Mouse (Mus musculus): ENCODE measurements at regions not wholly inside any gene's neighbourhood (a gene's known extent, or its start where the extent isn't known, plus 50 kb on each side); places are given as distances from the start of the nearest gene placed in this dataset.

DNA sequence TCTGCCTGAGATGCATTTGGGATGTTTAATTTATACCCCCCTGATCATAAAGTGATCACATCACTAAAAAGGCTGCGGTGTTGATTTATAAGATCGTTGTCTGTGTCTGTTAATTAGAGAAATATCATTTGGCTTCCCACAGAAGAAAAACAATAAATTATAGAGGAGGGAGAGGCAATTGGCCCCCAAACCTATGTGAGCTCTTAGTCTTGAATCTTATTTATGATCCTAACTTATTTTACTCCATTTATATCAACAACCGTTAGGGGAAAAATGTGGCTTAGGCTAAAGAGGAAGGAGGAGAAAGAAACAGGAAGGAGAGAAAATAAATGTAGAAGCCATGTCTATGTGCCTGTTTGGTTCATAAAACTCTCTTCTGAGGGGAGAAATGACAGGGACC is 609.5 kb downstream of the Tox3 start:
- TF ChIP-seq POLR2A (IDR thresholded peaks at IDR 0.05; ENCODE audit: borderline replicate concordance, low read depth, low read length) (no peak), CTCF (IDR thresholded peaks at IDR 0.05; ENCODE audit: low read depth, low read length) (no peak)
- Histone ChIP-seq H3K27ac (ENCODE audit: insufficient read depth, low read depth, low read length) (no peak overlapping the region), H3K4me3 (ENCODE audit: insufficient read depth, low read length) (no peak overlapping the region), H3K4me1 (ENCODE audit: control insufficient read depth, insufficient read depth, low read length) (no peaks in the 10 kb centered on the region)

DNA sequence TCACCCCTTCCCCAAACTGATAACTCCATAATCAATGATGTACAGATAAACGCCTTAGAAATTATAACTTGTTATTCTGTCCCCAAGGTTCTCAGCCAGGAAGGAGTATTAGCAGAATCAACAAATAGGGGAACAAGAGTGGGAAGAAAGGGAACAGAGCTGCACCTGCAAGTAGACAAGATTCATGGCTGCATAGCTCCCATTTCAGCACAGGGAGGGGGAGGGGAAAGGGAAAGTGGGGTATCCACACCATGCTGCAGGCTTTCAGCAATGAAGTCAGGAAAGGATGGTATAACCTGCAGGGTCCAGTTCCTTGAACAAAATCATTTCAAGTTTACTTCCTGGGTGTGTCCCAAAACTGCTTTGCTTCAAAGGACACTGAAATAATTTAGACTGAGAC is 610.5 kb downstream of the Tox3 start:
- Histone ChIP-seq H3K4me3 (ENCODE audit: insufficient read depth, low read length) (no peak overlapping the region), H3K4me1 (ENCODE audit: control insufficient read depth, insufficient read depth, low read length) (no peaks in the 10 kb centered on the region), H3K27ac (ENCODE audit: insufficient read depth, low read depth, low read length) (no peak overlapping the region)
- TF ChIP-seq CTCF (IDR thresholded peaks at IDR 0.05; ENCODE audit: low read depth, low read length) (no peak), POLR2A (IDR thresholded peaks at IDR 0.05; ENCODE audit: borderline replicate concordance, low read depth, low read length) (no peak)

DNA sequence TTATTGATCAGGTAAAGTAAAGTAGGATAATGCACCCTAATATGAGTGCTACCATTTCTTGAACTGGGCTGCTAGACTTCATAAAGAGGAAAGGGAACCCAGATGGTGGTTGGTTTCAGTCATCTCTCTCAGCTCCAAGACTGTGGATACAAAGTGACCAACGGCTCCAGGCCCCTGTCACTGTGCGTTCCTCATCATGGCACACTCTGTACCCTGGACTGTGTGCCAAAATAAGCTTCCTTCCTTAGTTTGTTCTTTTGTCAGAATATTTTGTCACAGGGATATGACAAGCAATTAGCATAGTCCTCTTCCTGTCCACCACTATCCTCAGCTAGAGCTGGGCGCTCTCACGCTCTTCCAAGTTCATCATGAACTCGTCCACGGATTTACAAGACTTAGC is 620.9 kb downstream of the Tox3 start:
- TF ChIP-seq POLR2A (IDR thresholded peaks at IDR 0.05; ENCODE audit: borderline replicate concordance, low read depth, low read length) (no peak), CTCF (IDR thresholded peaks at IDR 0.05; ENCODE audit: low read depth, low read length) (no peak)
- H3K27ac ChIP-seq (ENCODE audit: insufficient read depth, low read depth, low read length) = no peak overlapping the region
- no peak overlapping the region for H3K4me3 ChIP-seq (ENCODE audit: insufficient read depth, low read length)
- no peaks in the 10 kb centered on the region for H3K4me1 ChIP-seq (ENCODE audit: control insufficient read depth, insufficient read depth, low read length)

DNA sequence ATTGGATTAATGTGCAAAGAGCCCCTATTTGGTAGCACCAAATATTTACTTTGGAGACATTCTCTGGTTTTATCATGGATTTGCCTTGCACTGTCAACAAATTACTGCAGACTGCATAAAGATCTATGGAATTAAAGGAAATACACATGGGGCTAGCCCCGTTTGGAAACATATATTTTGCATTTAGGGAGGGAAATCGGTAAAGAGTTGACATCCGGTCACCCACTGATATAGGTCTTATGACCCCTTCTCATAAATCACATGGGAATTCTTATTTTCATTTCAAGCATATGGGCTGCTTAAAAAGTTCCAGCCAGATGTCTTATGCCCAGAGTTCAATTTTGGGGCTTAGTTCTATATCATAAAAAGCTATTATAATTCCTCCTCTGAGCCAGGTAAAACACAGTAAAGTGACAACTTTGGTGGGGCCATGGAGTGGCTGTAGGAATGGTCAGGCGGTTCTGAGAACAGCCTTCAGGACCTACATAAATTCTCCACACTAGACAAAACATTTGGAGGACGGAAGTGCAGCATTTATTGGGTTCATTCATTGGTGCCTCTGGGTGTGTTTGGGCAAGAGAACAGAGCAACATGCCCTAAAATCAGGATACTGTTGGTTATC is 626.3 kb downstream of the Tox3 start:
- no peaks in the 10 kb centered on the region for H3K4me1 ChIP-seq (ENCODE audit: control insufficient read depth, insufficient read depth, low read length)
- H3K27ac ChIP-seq (ENCODE audit: insufficient read depth, low read depth, low read length) = no peak overlapping the region
- TF ChIP-seq POLR2A (IDR thresholded peaks at IDR 0.05; ENCODE audit: borderline replicate concordance, low read depth, low read length) (no peak), CTCF (IDR thresholded peaks at IDR 0.05; ENCODE audit: low read depth, low read length) (no peak)
- H3K4me3 ChIP-seq (ENCODE audit: insufficient read depth, low read length) = no peak overlapping the region

DNA sequence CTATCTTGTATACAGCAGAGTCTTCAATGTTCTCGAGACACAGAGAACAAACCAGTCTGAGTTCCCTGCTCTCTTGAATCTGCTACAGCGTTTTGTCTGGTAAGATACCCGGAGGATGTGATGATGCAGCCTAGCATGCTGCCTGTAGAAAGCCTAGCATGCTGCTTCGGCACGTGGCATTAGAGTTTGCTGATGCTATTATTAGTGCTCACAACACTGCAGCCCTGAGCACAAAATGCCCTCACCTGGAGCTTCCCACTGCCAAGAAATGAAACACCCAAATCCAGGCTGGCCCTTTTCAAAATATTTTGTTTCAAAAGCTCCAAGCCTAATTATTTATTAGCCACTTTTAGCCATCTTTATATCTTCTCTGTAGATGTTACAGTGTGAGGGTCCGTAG is 634.3 kb downstream of the Tox3 start:
- no peak overlapping the region for H3K27ac ChIP-seq (ENCODE audit: insufficient read depth, low read depth, low read length)
- no peak for TF ChIP-seq CTCF (IDR thresholded peaks at IDR 0.05; ENCODE audit: low read depth, low read length)
- TF ChIP-seq POLR2A (IDR thresholded peaks at IDR 0.05; ENCODE audit: borderline replicate concordance, low read depth, low read length) = no peak
- no peak overlapping the region for H3K4me3 ChIP-seq (ENCODE audit: insufficient read depth, low read length)
- no peaks in the 10 kb centered on the region for H3K4me1 ChIP-seq (ENCODE audit: control insufficient read depth, insufficient read depth, low read length)

DNA sequence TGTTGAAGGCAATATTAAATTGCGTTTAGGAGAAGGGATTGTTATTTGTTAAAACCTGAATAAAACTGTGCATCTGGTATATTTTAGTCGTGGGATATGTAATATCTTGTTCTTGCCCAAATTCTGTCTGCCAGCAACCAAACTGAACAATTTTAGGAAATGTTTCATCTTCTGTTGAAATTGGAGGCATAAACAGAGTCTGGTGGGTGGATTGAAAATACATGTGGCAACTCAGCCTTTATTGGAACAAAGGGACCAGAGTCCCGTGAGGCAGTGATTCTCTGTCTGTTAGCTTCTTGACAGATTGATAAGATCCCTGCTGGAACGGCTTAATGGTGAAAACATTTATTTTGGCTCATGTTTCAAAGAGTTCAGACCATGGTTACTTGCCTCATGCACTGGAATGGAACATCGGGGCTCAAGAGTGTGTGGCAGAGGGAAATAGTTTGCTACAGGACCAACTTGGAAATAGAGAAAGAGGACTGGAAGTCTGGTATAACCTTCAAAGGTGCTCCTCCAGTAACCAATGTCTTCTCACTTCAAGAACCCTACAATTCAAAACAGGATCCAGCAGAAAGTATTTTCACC is 640.7 kb downstream of the Tox3 start:
- TF ChIP-seq POLR2A (IDR thresholded peaks at IDR 0.05; ENCODE audit: borderline replicate concordance, low read depth, low read length) (no peak), CTCF (IDR thresholded peaks at IDR 0.05; ENCODE audit: low read depth, low read length) (no peak)
- Histone ChIP-seq H3K4me3 (ENCODE audit: insufficient read depth, low read length) (no peak overlapping the region), H3K27ac (ENCODE audit: insufficient read depth, low read depth, low read length) (no peak overlapping the region), H3K4me1 (ENCODE audit: control insufficient read depth, insufficient read depth, low read length) (no peaks in the 10 kb centered on the region)

DNA sequence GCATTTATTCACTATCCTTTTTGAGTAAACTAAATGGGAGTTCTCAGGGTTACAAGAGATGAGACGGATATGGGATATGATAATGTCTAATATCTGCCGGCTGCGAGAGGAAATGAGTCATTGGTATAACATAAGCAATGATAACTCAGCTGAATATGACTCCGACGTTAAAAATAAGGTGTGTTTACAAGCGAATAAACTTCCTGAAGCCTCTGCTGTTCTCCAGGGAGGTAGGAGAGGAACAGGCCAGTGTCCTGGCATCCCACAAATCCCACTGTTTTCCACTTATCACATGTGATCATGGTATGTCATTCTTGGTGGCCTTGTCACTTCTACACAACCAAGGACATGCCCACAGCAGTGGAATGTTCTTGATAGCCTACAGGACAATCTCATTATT is 641.7 kb upstream of the Sall1 start:
- TF ChIP-seq POLR2A (IDR thresholded peaks at IDR 0.05; ENCODE audit: borderline replicate concordance, low read depth, low read length) = no peak
- no peak for TF ChIP-seq CTCF (IDR thresholded peaks at IDR 0.05; ENCODE audit: low read depth, low read length)
- no peak overlapping the region for H3K4me3 ChIP-seq (ENCODE audit: insufficient read depth, low read length)
- H3K4me1 ChIP-seq (ENCODE audit: control insufficient read depth, insufficient read depth, low read length) = no peaks in the 10 kb centered on the region
- H3K27ac ChIP-seq (ENCODE audit: insufficient read depth, low read depth, low read length) = no peak overlapping the region

DNA sequence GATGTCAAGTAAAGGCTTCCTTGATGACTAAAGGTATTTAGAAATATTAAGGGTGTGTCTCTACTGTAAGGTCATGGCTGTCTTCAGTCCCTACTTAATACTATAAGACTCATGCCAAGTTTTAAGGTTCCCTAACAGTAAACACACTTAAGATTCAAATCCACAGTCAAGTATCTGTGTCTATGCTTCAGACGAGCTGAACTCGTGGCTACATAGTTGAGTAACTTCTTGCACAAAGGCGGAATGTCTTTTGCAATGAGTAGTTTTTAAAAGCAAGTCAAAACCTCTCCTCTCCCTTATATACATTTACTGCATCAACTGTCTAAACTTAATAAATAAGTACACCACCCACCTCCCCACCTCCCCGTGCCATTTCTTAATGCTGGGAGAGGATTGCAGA is 637.0 kb upstream of the Sall1 start:
- H3K4me1 ChIP-seq (ENCODE audit: control insufficient read depth, insufficient read depth, low read length) = no peaks in the 10 kb centered on the region
- no peak overlapping the region for H3K27ac ChIP-seq (ENCODE audit: insufficient read depth, low read depth, low read length)
- H3K4me3 ChIP-seq (ENCODE audit: insufficient read depth, low read length) = no peak overlapping the region
- no peak for TF ChIP-seq CTCF (IDR thresholded peaks at IDR 0.05; ENCODE audit: low read depth, low read length)
- no peak for TF ChIP-seq POLR2A (IDR thresholded peaks at IDR 0.05; ENCODE audit: borderline replicate concordance, low read depth, low read length)

DNA sequence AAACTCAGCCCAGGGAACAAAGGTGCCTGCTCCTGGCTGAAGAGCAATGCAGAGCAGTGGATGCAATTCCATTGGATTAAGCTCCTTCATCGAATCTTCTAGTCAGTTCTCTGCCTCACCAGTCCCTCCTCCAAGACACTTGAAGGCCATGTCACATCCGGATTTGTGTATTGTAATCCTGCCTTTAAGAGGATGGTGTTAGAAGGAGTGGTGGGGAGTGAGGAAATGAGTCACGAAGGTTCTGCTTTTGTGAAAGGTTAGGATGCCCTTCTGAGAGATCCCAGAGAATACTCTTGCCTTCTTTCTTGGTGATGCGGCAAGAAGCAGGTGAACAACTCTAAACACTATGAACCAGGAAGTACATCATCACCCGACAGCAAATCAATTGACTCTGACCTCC is 636.4 kb upstream of the Sall1 start:
- Histone ChIP-seq H3K4me1 (ENCODE audit: control insufficient read depth, insufficient read depth, low read length) (no peaks in the 10 kb centered on the region), H3K4me3 (ENCODE audit: insufficient read depth, low read length) (no peak overlapping the region), H3K27ac (ENCODE audit: insufficient read depth, low read depth, low read length) (no peak overlapping the region)
- no peak for TF ChIP-seq CTCF (IDR thresholded peaks at IDR 0.05; ENCODE audit: low read depth, low read length)
- TF ChIP-seq POLR2A (IDR thresholded peaks at IDR 0.05; ENCODE audit: borderline replicate concordance, low read depth, low read length) = no peak

DNA sequence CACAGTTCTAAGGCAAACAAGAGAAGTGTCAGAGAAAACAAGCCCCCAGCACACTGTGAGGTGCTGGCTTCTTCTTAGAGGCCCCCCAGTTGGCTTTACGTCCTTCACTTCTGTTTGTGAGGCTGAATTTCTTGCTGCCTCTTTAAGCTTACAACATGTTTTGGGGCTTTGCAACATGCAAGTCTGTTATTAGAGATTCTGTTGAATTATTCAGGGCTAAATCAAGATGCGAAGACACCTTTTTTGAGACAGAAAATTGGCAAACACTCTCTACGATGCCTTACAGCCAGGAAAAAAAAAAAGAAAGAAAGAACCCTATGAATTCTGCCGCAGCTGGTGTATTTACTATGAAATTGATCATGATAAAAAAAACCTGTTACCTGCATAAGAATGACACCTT is 635.6 kb upstream of the Sall1 start:
- TF ChIP-seq CTCF (IDR thresholded peaks at IDR 0.05; ENCODE audit: low read depth, low read length) (no peak), POLR2A (IDR thresholded peaks at IDR 0.05; ENCODE audit: borderline replicate concordance, low read depth, low read length) (no peak)
- no peaks in the 10 kb centered on the region for H3K4me1 ChIP-seq (ENCODE audit: control insufficient read depth, insufficient read depth, low read length)
- no peak overlapping the region for H3K27ac ChIP-seq (ENCODE audit: insufficient read depth, low read depth, low read length)
- H3K4me3 ChIP-seq (ENCODE audit: insufficient read depth, low read length) = no peak overlapping the region
